Mouse (Mus musculus) heart, postnatal 10 days (tissue): ENCODE measurements around the gene Capg. TPM values are rescaled to one million over a fixed set of nuclear protein-coding genes. Genes with fewer than 3 reads are reported as not detected.
A peak's percentile ranks its signal among the peaks of the same experiment; 100 is the strongest.

Experiments
- DNase-seq, 2 experiments: peaks; one replicate each; pipeline ENCODE4 v3.0.0; 2021
- intact Hi-C: fragments of 180-260 bp; cut with DNase I; formaldehyde crosslinking; loops from one replicate; pipeline ENCODE4 v1.15.1; 2025
- total RNA-seq, 2 experiments: library from RNA; stranded (reverse); gene quantifications; 2 replicates each; pipeline ENCODE4 v1.2.3; 2021

Capg gene
- total RNA-seq, result 10 to 100 TPM; 11.5 to 13.1 TPM

- DNase-seq, result peak; percentile 56 to 67
- intact Hi-C loops, result no loop called here
Measured at GRCm38 (mm10) chr6:72544283-72544987, at the start of gene Capg. Gene Capg, plus strand, starts transcription at chr6:72544391.

- no peak for DNase-seq
- intact Hi-C loops, result no loop called here
Measured at GRCm38 (mm10) chr6:72498950-72499349, 45.2 kb upstream of the Capg start.

GRCm38 (mm10) chr6:72503309-72503708 lies 40.9 kb upstream of the Capg start:
- intact Hi-C loops, result no loop called here
- no peak for DNase-seq

GRCm38 (mm10) chr6:72503939-72504338 lies 40.3 kb upstream of the Capg start:
- DNase-seq, result peak; percentile 55 to 65

GRCm38 (mm10) chr6:72506104-72506503 lies 38.1 kb upstream of the Capg start:
- intact Hi-C loops, result no loop called here
- DNase-seq, result no peak

More at GRCm38 (mm10) chr6:72503939-72504338, 40.3 kb upstream of the Capg start:
- intact Hi-C loops, result no loop called here

DNA sequence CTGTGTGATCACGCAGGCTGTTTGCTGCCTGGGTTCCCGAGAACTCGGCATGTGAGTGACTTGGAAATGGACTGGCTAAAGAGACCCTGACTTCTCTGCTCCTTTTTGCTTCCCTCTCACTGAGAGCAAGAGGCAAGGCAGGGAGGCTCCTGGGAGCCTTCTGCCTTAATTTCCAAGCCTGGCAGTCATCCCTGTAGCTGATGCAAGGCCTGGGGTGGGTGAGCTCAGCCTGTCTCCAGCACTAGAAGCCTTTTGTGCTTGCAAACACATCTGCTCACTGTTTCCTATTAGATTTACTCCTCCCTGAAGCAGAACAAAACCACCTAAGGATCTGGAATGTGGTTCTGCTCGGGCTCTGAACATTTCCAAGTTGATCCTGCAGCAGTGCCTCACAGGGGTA lies 35.6 kb upstream of the Capg start:
- DNase-seq, result no peak
- intact Hi-C loops, result no loop called here

GRCm38 (mm10) chr6:72509872-72510435 lies 34.2 kb upstream of the Capg start:
- intact Hi-C loops, result loop anchor here (5.0 kb wide), 1 partner anchor 73 kb away; the partner anchor contains the start of gene Mat2a
- no peak for DNase-seq

- peak; percentile 41 to 57 for DNase-seq
- intact Hi-C loops, result loop anchor here (5.0 kb wide), 1 partner anchor 74 kb away; the partner anchor contains the start of gene Mat2a
Measured at GRCm38 (mm10) chr6:72510686-72511421, 33.3 kb upstream of the Capg start.

- DNase-seq, result peak; percentile 87 to 91
- intact Hi-C loops, result loop anchor here (5.0 kb wide), 1 partner anchor 75 kb away; the partner anchor contains the start of gene Mat2a
Measured at GRCm38 (mm10) chr6:72512386-72513070, 31.7 kb upstream of the Capg start.

- intact Hi-C loops, result loop anchor here (5.0 kb wide), 1 partner anchor 76 kb away; the partner anchor contains the start of gene Mat2a
- no peak for DNase-seq
Measured at GRCm38 (mm10) chr6:72513071-72513440, 31.1 kb upstream of the Capg start.

DNA sequence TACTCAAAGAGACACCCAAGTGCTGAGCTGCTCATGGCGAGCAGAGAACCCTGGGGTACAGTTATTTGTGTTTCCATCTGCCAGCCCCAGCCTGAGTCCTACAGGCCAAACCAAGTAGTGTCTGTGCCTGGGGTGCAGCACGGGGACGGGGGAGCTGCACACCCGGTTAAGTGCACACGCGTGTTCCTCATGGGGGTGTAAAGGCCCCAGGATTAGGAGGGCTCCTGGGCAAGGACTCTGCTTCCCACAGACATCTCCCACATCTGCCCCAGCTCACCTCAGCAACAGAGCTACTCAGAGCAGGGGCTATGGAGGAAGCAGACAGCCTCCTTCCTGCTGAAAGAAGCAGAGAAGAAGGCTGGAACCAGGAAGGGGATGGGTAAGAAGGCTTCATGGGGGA lies 28.5 kb upstream of the Capg start:
- intact Hi-C loops, result no loop called here
- DNase-seq, result no peak

GRCm38 (mm10) chr6:72518842-72519241 lies 25.3 kb upstream of the Capg start:
- intact Hi-C loops, result no loop called here
- DNase-seq, result no peak

- intact Hi-C loops, result no loop called here
- no peak for DNase-seq
Measured at GRCm38 (mm10) chr6:72519303-72519702, 24.9 kb upstream of the Capg start.

- peak; percentile 66 to 71 for DNase-seq
- intact Hi-C loops, result no loop called here
Measured at GRCm38 (mm10) chr6:72519892-72520663, 24.1 kb upstream of the Capg start.

GRCm38 (mm10) chr6:72520904-72521303 lies 23.3 kb upstream of the Capg start:
- intact Hi-C loops, result no loop called here
- DNase-seq, result no peak

- intact Hi-C loops, result no loop called here
- no peak for DNase-seq
Measured at GRCm38 (mm10) chr6:72521607-72522006, 22.6 kb upstream of the Capg start, which contains the start of gene Sh2d6. Gene Sh2d6, minus strand, starts transcription at chr6:72521707.

- DNase-seq, result no peak
- intact Hi-C loops, result no loop called here
Measured at GRCm38 (mm10) chr6:72522288-72522687, 21.9 kb upstream of the Capg start.

DNA sequence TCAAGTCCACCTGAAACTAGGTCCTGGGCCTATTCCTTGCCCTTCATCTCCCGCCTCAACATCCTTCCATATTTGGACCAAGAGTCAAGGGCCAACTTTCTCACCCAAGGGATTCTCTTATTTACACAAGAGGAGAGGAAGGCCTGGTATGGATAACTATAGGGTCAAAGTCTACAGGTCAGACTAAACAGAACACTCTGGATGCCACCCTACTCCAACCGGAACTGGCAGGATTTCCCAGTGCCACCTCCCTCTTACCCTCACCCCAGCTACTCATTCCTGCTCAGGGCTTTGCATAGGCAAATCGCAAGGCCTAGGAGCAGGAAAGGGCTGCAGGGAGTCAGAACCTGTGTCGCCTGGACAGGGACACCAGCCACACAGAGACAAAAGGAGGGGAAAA lies 21.0 kb upstream of the Capg start:
- no peak for DNase-seq
- intact Hi-C loops, result no loop called here

- intact Hi-C loops, result no loop called here
- no peak for DNase-seq
Measured at GRCm38 (mm10) chr6:72524160-72524559, 20.0 kb upstream of the Capg start.

GRCm38 (mm10) chr6:72527070-72527469 lies 17.1 kb upstream of the Capg start:
- intact Hi-C loops, result loop anchor here (5.0 kb wide), 1 partner anchor 35 kb away; no protein-coding TSS in a partner anchor

More at GRCm38 (mm10) chr6:72527070-72527469, 17.1 kb upstream of the Capg start:
- DNase-seq, result no peak
